Mouse (Mus musculus): Measurements from ENCODE around the gene Spx.

DNA sequence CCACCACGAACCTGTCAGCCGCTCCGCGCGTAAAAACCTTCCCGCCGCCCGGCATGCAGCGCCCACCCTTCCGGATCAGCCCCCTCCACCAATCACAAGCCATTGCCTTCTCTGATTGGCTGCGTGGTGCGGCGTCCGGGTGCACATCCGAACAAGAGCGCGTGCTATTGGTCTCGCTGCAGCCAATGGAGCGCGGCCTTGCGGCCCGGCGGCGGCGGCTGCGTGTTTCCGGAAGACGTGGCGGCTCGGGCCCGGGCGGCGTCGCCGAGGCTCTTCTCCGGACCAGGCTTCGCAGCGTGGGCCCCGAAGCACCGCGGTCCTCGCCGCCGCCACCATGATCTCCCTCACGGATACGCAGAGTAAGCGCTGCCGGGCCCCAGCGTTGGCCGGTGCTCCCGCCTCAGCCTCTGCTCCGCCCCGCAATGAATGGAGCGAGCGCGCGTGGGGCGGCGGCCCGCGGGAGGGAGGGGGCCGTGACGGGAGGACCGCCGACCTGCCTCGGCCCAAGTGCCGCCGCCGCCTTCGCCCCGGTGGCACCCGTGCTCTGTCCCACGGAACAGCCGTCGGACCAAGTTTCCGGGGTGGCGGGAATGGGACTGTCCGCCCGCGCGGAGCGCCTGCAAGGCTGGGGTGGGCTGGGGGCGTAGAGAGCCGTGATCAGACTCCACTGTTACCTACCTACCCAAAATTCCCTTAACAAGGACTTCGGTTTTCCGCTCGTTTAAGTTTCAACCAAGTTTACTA is 26.1 kb upstream of the Spx start, which contains the start of the genes Recql and Golt1b:
- TF ChIP-seq POLR2A (IDR thresholded peaks at IDR 0.05; ENCODE audit: borderline replicate concordance, low read depth, low read length): no peak
- TF ChIP-seq CTCF (IDR thresholded peaks at IDR 0.05; ENCODE audit: low read depth, low read length): no peak

All from bone marrow macrophage, adult 2 months (primary cell).